Mouse (Mus musculus) cerebellum, adult 2 months (tissue): ENCODE data around the gene Ap3b1.

Experiments
- CTCF ChIP-seq: fragments of 200-500 bp; IDR thresholded peaks from 2 replicates; pipeline ENCODE4 v1.5.1; 2011; ENCODE audit warnings: low read depth, mild to moderate bottlenecking, control low read depth, low read length, moderate library complexity, borderline replicate concordance; ENCODE audit not compliant: insufficient read depth
- POLR2A ChIP-seq: fragments of 200-500 bp; IDR thresholded peaks from 2 replicates; pipeline ENCODE4 v1.6.1; 2011; ENCODE audit warnings: low read length, control low read depth, borderline replicate concordance; ENCODE audit not compliant: insufficient read depth

DNA sequence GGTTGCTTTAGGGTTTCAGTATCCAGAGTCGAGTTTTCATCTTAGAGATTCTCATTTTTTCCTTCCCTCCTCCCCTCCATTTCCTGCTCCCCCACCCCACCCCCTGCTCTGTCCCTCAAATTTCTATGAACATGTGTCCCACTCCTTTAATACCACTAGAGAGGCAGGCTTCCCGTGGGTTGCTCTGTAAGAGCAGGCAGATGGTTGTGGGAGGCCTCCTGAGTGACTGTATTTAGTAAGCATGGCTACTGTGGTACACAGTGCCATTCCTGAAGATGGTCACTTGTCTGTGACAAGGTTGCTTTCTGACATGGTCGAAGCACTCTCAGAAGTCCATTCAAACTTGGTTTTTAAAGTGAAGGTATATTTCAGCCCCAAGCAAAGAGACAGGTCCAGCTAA is 147.7 kb downstream of the Ap3b1 start:
- TF ChIP-seq CTCF: no peak
- TF ChIP-seq POLR2A: no peak
